Mouse (Mus musculus) heart, postnatal 14 days (tissue): ENCODE results near the gene Tctn1. TPM values are rescaled to one million over a fixed set of nuclear protein-coding genes. Genes with fewer than 3 reads are reported as not detected.

Source experiments
- DNase-seq, 2 experiments: peaks; one replicate each; pipeline ENCODE4 v3.0.0; 2021 to 2022
- intact Hi-C: fragments of 180-260 bp; cut with DNase I; formaldehyde crosslinking; loops from one replicate; pipeline ENCODE4 v1.15.1; 2025
- total RNA-seq, 2 experiments: library from RNA; stranded (reverse); gene quantifications; 2 replicates each; pipeline ENCODE4 v1.2.3; 2021

Tctn1 gene
- total RNA-seq, 2 experiments from 2014 or later: 5.2 to 6.7 TPM

DNA sequence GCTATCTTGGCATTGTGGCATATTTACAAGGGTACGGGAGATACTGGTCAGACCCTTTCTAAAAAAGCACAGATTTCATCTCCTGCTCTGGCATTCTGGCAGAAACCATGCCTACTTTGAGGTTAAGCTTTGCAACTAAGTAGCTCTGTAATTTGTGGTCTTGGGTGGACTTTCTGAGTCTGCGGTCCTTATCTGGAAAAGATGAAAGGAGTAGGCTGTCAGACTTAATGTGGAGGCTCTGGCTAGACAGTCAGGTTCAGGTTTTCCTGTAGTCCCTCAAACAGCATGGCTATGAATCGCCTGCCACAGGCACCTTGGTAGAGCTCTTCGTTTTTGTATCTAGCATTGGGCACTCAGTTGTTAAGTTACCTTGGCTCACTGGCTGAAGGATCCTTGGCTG is 22.8 kb upstream of the Tctn1 start:
- DNase-seq: no peak
- intact Hi-C loops: no loop called here

DNA sequence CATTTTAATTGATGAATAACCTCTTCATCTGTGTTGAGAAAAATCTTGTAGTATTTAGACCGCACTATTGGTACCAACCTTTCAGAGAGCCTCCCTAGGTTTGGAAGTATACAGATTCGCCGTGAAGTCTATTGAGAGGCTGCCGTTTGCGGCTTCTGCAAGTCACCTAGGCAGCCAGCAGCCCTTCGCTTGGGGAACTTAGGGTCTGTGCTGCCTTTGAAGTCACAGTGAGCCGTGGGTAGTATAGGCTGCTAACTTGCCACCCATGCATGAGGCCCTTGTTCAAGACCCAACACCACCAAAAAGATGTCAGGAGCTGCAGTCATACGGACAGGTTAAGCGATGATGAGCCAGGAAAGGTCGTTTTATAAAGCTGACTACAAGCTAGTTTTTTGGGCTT is 21.9 kb upstream of the Tctn1 start:
- no peak for DNase-seq
- intact Hi-C loops: no loop called here

DNA sequence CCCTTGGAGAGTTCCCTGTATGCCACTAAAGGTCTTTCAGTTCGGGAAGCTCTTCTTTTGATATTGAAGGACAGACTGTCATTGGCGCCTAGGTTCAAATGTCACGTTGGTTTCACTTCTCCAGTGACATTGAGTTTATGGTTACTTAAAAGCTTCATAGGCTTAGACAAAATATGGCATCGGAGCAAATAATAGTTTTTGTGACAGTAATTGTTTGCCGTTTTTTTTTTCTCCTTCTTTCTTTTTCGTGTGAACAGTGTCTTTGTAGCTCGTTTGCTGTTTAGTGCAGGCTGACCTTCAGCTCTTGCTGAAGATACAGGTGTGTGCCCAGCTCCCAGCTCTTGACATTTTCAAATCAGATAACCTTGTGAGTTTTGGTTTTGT is 21.5 kb upstream of the Tctn1 start:
- intact Hi-C loops: no loop called here
- DNase-seq: no peak

GRCm38 (mm10) chr5:122285029-122285766 is 20.9 kb upstream of the Tctn1 start:
- peak; percentile 56 to 65 for DNase-seq
- intact Hi-C loops: no loop called here

DNA sequence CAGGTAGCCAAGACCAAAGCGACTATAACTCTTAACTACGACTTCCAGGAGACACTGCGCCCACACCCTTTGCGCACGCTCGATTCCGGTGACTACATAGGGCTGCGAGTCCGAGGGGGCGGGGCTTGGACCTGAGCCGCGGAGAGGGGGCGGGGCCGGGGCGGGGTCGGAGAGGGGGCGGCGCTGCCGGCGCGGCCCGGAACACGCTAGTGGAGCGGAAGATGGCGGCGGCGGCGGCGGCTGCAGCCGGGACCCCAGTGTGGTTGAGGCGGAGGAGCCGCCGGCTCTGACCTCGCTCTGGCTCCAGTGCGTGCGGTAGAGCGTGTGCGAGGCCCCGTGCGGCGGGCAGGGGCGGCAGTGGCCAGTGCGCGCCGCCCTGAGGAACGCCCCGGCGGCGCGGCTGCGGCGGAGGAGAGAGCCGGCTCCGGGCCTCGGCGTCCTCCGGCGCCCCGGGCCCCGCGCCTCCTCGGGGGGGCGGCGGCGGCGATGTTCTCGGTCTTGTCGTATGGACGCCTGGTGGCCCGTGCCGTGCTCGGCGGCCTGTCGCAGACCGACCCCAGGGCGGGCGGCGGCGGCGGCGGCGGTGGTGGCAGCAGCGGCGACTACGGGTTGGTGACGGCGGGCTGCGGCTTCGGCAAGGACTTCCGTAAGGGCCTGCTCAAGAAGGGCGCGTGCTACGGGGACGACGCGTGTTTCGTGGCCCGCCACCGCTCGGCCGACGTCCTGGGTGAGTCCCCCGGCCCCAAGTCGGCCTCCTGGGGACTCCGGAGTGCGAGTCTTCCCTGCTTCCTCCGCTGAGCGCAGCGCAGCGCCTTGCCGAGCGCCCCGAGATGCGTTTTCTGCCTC is 20.1 kb upstream of the Tctn1 start, which contains the start of gene Pptc7:
Gene Pptc7, plus strand, starts transcription at position 183 of the 846 bp plus-strand sequence.
- intact Hi-C loops: no loop called here
- peak; percentile 92 to 93 for DNase-seq

DNA sequence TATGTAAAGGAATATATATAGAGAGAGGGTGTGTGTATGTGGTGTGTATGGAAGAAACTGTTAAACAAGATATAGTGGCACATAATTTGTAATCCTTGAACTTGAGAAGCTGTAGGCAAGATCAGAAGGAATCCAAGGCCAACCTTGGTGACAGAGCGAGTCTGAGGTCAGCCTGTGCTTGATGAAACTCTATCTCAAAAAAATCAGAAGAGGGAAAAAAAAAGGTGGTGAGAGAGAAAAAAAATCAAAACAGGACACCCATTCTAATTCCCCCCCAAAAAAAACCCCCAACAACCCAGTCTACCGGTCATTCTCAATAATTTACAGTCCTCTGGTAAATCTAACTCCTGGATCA is 19.5 kb upstream of the Tctn1 start:
- intact Hi-C loops: no loop called here

DNA sequence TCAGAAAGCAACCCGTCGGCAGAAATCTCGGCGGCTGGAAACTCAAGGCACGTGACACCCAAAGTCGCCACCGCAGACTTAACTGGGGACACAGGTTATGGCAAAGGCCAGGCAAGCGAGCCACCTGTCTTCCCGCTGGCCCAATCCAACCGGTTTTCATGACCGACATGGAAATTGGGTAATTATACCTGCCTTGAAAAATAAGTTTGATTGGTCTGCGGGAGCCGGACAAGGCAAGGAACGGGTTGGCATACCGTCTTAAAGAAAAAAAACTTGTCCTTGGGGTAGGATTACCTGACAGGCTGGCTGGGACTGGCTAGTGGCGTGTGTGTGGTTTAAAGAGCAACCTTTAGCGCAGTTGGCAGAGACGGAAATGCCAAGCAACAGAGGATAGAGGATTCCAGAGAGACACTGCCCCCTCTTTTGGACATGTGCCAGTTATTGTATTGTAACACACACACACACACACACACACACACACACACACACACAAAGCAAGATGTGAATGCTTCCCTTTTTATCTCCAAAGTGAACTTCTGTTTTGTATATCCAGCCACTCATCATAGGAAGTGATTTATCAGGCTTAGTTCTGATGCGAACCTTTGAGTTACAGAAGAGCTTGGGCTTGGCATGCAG is 16.7 kb upstream of the Tctn1 start:
- peak in 1 of 2 experiments; percentile 30 for DNase-seq
- intact Hi-C loops: no loop called here

More for the DNA sequence above, 19.5 kb upstream of the Tctn1 start:
- no peak for DNase-seq

- intact Hi-C loops: no loop called here
- DNase-seq: no peak
Measured at GRCm38 (mm10) chr5:122280422-122280826, 16.2 kb upstream of the Tctn1 start.

DNA sequence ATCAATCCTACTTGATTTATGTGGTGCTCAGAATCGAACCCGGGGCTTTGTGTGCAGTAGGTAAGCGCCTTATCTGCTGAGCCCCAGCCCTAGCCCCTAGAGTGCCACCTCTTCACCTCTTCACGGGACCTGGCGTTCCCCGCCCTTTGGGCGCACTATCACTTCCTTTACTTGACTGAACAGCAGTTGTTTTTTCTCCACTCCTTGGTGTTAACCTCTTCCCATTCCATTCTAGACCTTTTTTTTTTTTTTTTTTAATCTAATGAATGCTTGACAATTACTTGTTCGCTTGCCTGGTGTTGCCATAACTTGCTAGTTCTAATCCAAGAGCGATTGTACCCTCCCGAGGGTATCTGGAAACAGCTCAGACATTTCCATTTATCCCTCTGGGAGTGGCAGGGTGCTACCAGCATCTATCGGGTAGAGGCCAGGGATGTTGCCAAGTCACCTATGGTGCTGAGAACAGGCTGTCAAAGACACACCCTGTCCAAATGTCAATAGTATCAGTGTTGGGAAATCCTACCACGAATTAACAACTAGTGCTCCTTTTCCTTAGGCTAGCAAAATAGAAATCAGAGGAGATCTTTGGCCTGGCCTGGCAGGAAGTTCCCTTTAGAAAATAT is 15.7 kb upstream of the Tctn1 start:
- intact Hi-C loops: no loop called here
- DNase-seq: no peak

DNA sequence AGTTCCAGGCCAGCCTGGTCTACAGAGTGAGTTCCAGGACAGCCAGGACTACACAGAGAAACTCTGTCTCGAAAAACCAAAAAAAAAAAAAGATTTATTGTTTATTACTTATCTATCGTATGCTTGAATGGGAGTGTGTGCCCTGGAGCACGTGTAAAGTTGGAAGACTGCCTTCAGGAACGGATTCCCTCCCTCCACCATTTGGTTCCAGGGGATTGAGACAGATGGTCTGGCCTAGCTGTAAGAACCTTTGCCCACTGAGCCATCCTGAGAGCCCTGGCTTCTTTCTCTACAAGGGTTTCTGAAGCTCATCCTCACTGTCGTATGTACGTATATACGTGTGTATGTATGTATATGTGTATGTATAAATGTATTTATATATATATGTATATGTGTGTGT is 14.7 kb upstream of the Tctn1 start:
- no peak for DNase-seq
- intact Hi-C loops: no loop called here

- DNase-seq: no peak
- intact Hi-C loops: no loop called here
Measured at GRCm38 (mm10) chr5:122274785-122275184, 10.5 kb upstream of the Tctn1 start.

- no peak for DNase-seq
- intact Hi-C loops: no loop called here
Measured at GRCm38 (mm10) chr5:122272821-122273220, 8.6 kb upstream of the Tctn1 start.

GRCm38 (mm10) chr5:122268858-122269604 is 4.8 kb upstream of the Tctn1 start:
- intact Hi-C loops: loop anchor here (1.0 to 5.0 kb wide), 2 partner anchors 75 to 123 kb away; partner anchors contain the start of gene Arpc3
- DNase-seq: no peak

- intact Hi-C loops: loop anchor here (1.0 to 5.0 kb wide), 2 partner anchors 76 to 124 kb away; partner anchors contain the start of gene Arpc3
- DNase-seq: peak; percentile 79 to 87
Measured at GRCm38 (mm10) chr5:122267899-122268298, 3.6 kb upstream of the Tctn1 start.

GRCm38 (mm10) chr5:122267136-122267535 is 2.9 kb upstream of the Tctn1 start:
- DNase-seq: no peak
- intact Hi-C loops: loop anchor here (5.0 kb wide), 1 partner anchor 125 kb away; the partner anchor contains the start of gene Arpc3

DNA sequence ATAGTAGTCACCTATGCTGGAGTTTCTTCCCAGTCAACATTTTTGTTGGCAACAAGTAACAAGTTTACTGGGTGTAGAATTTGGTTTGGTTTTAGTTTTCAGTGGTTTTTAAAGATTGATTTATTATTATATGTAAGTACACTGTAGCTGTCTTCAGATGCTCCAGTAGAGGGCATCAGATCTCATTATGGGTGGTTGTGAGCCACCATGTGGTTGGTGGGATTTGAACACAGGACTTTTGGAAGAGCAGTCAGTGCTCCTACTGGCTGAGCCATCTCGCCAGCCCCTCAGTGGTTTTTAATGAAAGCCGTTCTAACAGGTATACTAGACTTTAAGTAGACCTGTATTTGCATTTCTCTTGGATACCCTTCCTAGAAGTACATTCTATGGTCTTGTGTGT is 1.7 kb upstream of the Tctn1 start:
- intact Hi-C loops: loop anchor here (5.0 kb wide), 1 partner anchor 126 kb away; the partner anchor contains the start of gene Arpc3

GRCm38 (mm10) chr5:122265187-122265586 is 927 bp upstream of the Tctn1 start:
- no peak for DNase-seq
- intact Hi-C loops: loop anchor here (5.0 kb wide), 1 partner anchor 127 kb away; the partner anchor contains the start of gene Arpc3

More for the DNA sequence above, 1.7 kb upstream of the Tctn1 start:
- no peak for DNase-seq

- no peak for DNase-seq
- intact Hi-C loops: loop anchor here (5.0 kb wide), 1 partner anchor 130 kb away; no protein-coding TSS in a partner anchor
Measured at GRCm38 (mm10) chr5:122262104-122262503, 2.2 kb downstream of the Tctn1 start.

DNA sequence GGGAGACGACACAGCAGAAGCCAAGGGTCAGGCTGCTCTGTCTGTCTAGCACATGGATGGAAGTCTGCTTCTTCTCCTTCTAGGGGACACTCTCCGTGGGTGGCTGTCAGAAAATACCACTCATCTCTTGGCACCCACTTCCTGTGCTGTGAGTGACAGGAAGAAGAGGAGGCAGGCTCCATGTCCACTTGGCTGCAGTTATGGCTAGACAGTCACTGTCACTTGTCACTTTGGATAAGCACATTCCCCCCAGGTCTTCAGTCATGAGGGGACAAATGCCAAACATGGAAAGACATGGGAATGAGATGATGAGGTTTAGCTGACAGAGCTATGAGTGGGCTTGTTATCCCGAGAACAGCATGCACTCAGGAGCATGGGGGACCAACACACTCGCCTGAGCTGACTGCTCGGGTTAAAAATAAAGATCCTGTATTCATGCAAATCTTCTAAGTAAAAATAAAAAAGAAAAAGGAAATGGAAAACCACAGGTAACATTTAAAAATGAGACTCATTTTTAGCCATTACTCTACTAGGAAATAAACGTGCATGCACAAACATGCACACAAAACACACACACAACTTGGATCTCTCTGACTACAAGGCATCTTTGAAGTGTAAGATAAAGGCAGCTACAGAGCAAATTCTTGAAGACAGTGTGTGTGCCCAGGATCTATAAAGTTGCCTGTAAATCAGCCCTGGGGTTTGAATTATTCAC is 6.1 kb downstream of the Tctn1 start:
- no peak for DNase-seq
- intact Hi-C loops: no loop called here
